Mouse (Mus musculus) testis, adult 2 months (tissue): ENCODE data around the gene Uri1.

Source experiments
- CTCF ChIP-seq: fragments of 200-500 bp; IDR thresholded peaks from 2 replicates; pipeline ENCODE4 v1.5.1; 2012; ENCODE audit warnings: low read depth, mild to moderate bottlenecking, inconsistent platforms, low read length, moderate library complexity; ENCODE audit not compliant: control insufficient read depth, insufficient read depth, insufficient replicate concordance
- POLR2A ChIP-seq: fragments of 200-500 bp; IDR thresholded peaks from 2 replicates; pipeline ENCODE4 v1.6.1; 2012; ENCODE audit warnings: low read depth, mild to moderate bottlenecking, inconsistent platforms, low read length, moderate library complexity; ENCODE audit not compliant: control insufficient read depth

- TF ChIP-seq CTCF = no peak
- TF ChIP-seq POLR2A = no peak
Observed at GRCm38 (mm10) chr7:37935786-37936185, 87.6 kb downstream of the Uri1 start.
